Mouse (Mus musculus) stomach, postnatal 0 days (tissue): Measurements from ENCODE around the gene Tomm20l.

ENCODE experiments used
- CTCF ChIP-seq: IDR thresholded peaks from 2 replicates; pipeline ENCODE4 v1.5.1; 2016; ENCODE audit warnings: antibody characterized with exemption, low read depth, mild to moderate bottlenecking, moderate library complexity
- EP300 ChIP-seq: optimal IDR thresholded peaks from 2 replicates; pipeline ENCODE3; 2016; ENCODE audit warnings: antibody characterized with exemption

GRCm38 (mm10) chr12:71135581-71135980 lies 24.4 kb downstream of the Tomm20l start:
- no peak for TF ChIP-seq CTCF
- TF ChIP-seq EP300: no peak
